ENCODE assay signal across 24 mouse cellular contexts in genomic region chr15:92752578-92752977, GRCm38 (mm10).
A peak's percentile ranks its signal among the peaks of the same experiment; 100 is the strongest.
DNase-seq lines count a peak whose midpoint lies in the region; ATAC-seq lines count a peak whose summit lies in the region.
"Had no signal": no experiment of that assay in that cellular context is flagged by ENCODE, and none has a peak within 500 bp of the region (broad histone marks: within the 10 kb centered on the region; RNA-seq: fewer than 3 reads in every experiment).

No protein-coding gene starts in this region.

- DNase-seq in hindbrain, embryonic 11.5 days (ENCODE audit: low spot score) = no peak
- no peak for DNase-seq in hindbrain, embryonic 10.5 days (ENCODE audit: low spot score)
- no peak for DNase-seq in midbrain, embryonic 10.5 days (ENCODE audit: low spot score)
- no peak for DNase-seq in kidney, postnatal 4 days
- DNase-seq: adrenal gland, postnatal 25 days; cerebellum, adult 9-10 months; gastrocnemius, adult 2 months; heart, postnatal 36 days; kidney, adult 8-10 months; kidney, postnatal 10 days; layer of hippocampus, postnatal 36 days; left cerebral cortex, postnatal 4 days; lung, postnatal 10 days; right cerebral cortex, adult 18-20 months; thymus, adult 18-20 months; thymus, postnatal 36 days had no signal

- no peak overlapping the region for H3K9ac ChIP-seq in hindbrain, embryonic 11.5 days (ENCODE audit: low read depth, low read length)
- H3K9ac ChIP-seq in midbrain, embryonic 13.5 days (replicated peaks) = no peak overlapping the region
- H3K9ac ChIP-seq in hindbrain, embryonic 15.5 days = no peak overlapping the region
- no peak overlapping the region for H3K9ac ChIP-seq in neural tube, embryonic 14.5 days (replicated peaks; ENCODE audit: low read depth, low read length)
- H3K9ac ChIP-seq: heart, embryonic 15.5 days; limb, embryonic 15.5 days; liver, embryonic 14.5 days; neural tube, embryonic 12.5 days had no signal

- no peaks in the 10 kb centered on the region for H3K9me3 ChIP-seq in hindbrain, embryonic 11.5 days (ENCODE audit: control insufficient read depth, low read length)
- H3K9me3 ChIP-seq in hindbrain, embryonic 10.5 days = no peaks in the 10 kb centered on the region
- H3K9me3 ChIP-seq in midbrain, embryonic 13.5 days = no peaks in the 10 kb centered on the region
- no peaks in the 10 kb centered on the region for H3K9me3 ChIP-seq in midbrain, embryonic 10.5 days (replicated peaks)
- no peaks in the 10 kb centered on the region for H3K9me3 ChIP-seq in hindbrain, embryonic 15.5 days
- H3K9me3 ChIP-seq in neural tube, embryonic 14.5 days (ENCODE audit: control insufficient read depth, low read length) = no peaks in the 10 kb centered on the region
- H3K9me3 ChIP-seq: heart, embryonic 15.5 days; limb, embryonic 15.5 days; neural tube, embryonic 12.5 days had no signal

- H3K36me3 ChIP-seq in hindbrain, embryonic 11.5 days (ENCODE audit: control insufficient read depth, insufficient read depth, low read length) = no peaks in the 10 kb centered on the region
- H3K36me3 ChIP-seq in hindbrain, embryonic 10.5 days = no peaks in the 10 kb centered on the region
- no peaks in the 10 kb centered on the region for H3K36me3 ChIP-seq in midbrain, embryonic 13.5 days
- no peaks in the 10 kb centered on the region for H3K36me3 ChIP-seq in midbrain, embryonic 10.5 days
- H3K36me3 ChIP-seq in hindbrain, embryonic 15.5 days = no peaks in the 10 kb centered on the region
- no peaks in the 10 kb centered on the region for H3K36me3 ChIP-seq in neural tube, embryonic 14.5 days (ENCODE audit: control insufficient read depth, insufficient read depth, low read length)
- H3K36me3 ChIP-seq: heart, embryonic 15.5 days; limb, embryonic 15.5 days; neural tube, embryonic 12.5 days had no signal

- H3K4me1 ChIP-seq in hindbrain, embryonic 11.5 days (replicated peaks; ENCODE audit: control insufficient read depth, insufficient read depth, low read length) = no peaks in the 10 kb centered on the region
- H3K4me1 ChIP-seq in hindbrain, embryonic 10.5 days (replicated peaks) = no peaks in the 10 kb centered on the region
- H3K4me1 ChIP-seq in midbrain, embryonic 13.5 days (replicated peaks) = peaks cover 7% of the 10 kb centered on the region; the same call in 1 of the 2 replicates
- peaks cover 15% of the 10 kb centered on the region for H3K4me1 ChIP-seq in midbrain, embryonic 10.5 days
- peaks cover 15% of the 10 kb centered on the region for H3K4me1 ChIP-seq in hindbrain, embryonic 15.5 days (replicated peaks)
- H3K4me1 ChIP-seq in neural tube, embryonic 14.5 days (ENCODE audit: control insufficient read depth, insufficient read depth, low read length) = no peaks in the 10 kb centered on the region
- H3K4me1 ChIP-seq: heart, embryonic 15.5 days; limb, embryonic 15.5 days; neural tube, embryonic 12.5 days had no signal

- no peak overlapping the region for H3K4me2 ChIP-seq in hindbrain, embryonic 11.5 days (replicated peaks; ENCODE audit: low read depth, low read length)
- no peak overlapping the region for H3K4me2 ChIP-seq in midbrain, embryonic 13.5 days (replicated peaks)
- H3K4me2 ChIP-seq in hindbrain, embryonic 15.5 days = peak overlapping the region; percentile 48
- peak overlapping the region; percentile 31; the same call in 1 of the 2 replicates for H3K4me2 ChIP-seq in neural tube, embryonic 14.5 days (ENCODE audit: low read depth, low read length)
- H3K4me2 ChIP-seq: heart, embryonic 15.5 days; limb, embryonic 15.5 days had no signal

- 89% methylated on average over 13 of the region's 13 CpGs for whole genome bisulfite sequencing in hindbrain, embryonic 11.5 days
- WGBS in hindbrain, embryonic 10.5 days = 93% methylated on average over 13 of the region's 13 CpGs
- 93% methylated on average over 13 of the region's 13 CpGs for WGBS in midbrain, embryonic 13.5 days
- WGBS in midbrain, embryonic 10.5 days = 95% methylated on average over 13 of the region's 13 CpGs
- WGBS in hindbrain, embryonic 15.5 days = 74% methylated on average over 13 of the region's 13 CpGs
- 78% methylated on average over 13 of the region's 13 CpGs for WGBS in neural tube, embryonic 14.5 days

- H3K4me3 ChIP-seq in hindbrain, embryonic 11.5 days (ENCODE audit: low read depth, low read length) = no peak overlapping the region
- no peak overlapping the region for H3K4me3 ChIP-seq in hindbrain, embryonic 10.5 days
- no peak overlapping the region for H3K4me3 ChIP-seq in midbrain, embryonic 13.5 days (replicated peaks)
- no peak overlapping the region for H3K4me3 ChIP-seq in midbrain, embryonic 10.5 days
- peak overlapping the region; percentile 18; the same call in 1 of the 2 replicates for H3K4me3 ChIP-seq in hindbrain, embryonic 15.5 days
- no peak overlapping the region for H3K4me3 ChIP-seq in neural tube, embryonic 14.5 days (ENCODE audit: low read depth, low read length)
- H3K4me3 ChIP-seq: gastrocnemius, adult 2 months; heart, embryonic 15.5 days; limb, embryonic 15.5 days; neural tube, embryonic 12.5 days had no signal

- no peaks in the 10 kb centered on the region for H3K27me3 ChIP-seq in hindbrain, embryonic 11.5 days (ENCODE audit: control insufficient read depth, insufficient read depth, low read length)
- H3K27me3 ChIP-seq in hindbrain, embryonic 10.5 days (ENCODE audit: insufficient read depth, poor library complexity, severe bottlenecking) = no peaks in the 10 kb centered on the region
- no peaks in the 10 kb centered on the region for H3K27me3 ChIP-seq in midbrain, embryonic 13.5 days
- no peaks in the 10 kb centered on the region for H3K27me3 ChIP-seq in midbrain, embryonic 10.5 days (ENCODE audit: low read depth, poor library complexity, severe bottlenecking)
- no peaks in the 10 kb centered on the region for H3K27me3 ChIP-seq in hindbrain, embryonic 15.5 days
- no peaks in the 10 kb centered on the region for H3K27me3 ChIP-seq in neural tube, embryonic 14.5 days (ENCODE audit: control insufficient read depth, insufficient read depth, low read length)
- H3K27me3 ChIP-seq: heart, embryonic 15.5 days; limb, embryonic 15.5 days; neural tube, embryonic 12.5 days had no signal

- 0 out of 2 replicates have a peak, but pooled peaks have one; percentile 33 for ATAC-seq in hindbrain, embryonic 11.5 days (ENCODE audit: low FRiP score)
- ATAC-seq in midbrain, embryonic 13.5 days = no peak
- ATAC-seq in hindbrain, embryonic 15.5 days (ENCODE audit: low FRiP score, low read depth) = no peak; the same call in 1 of the 2 replicates
- ATAC-seq in neural tube, embryonic 14.5 days (ENCODE audit: low read depth) = no peak
- ATAC-seq in monocyte, adult 5-6 weeks (replicated peaks; ENCODE audit: insufficient number of reproducible peaks, low FRiP score, low TSS enrichment, poor library complexity, severe bottlenecking) = no peak

- 0 out of 2 replicates have a peak overlapping the region, but pooled peaks have one; percentile 25 for H3K27ac ChIP-seq in hindbrain, embryonic 11.5 days (ENCODE audit: low read depth, low read length)
- H3K27ac ChIP-seq in hindbrain, embryonic 10.5 days = no peak overlapping the region
- peak overlapping the region; percentile 12; the same call in 1 of the 2 replicates for H3K27ac ChIP-seq in midbrain, embryonic 13.5 days
- H3K27ac ChIP-seq in midbrain, embryonic 10.5 days (replicated peaks) = no peak overlapping the region
- H3K27ac ChIP-seq in hindbrain, embryonic 15.5 days (replicated peaks) = peak overlapping the region; percentile 72
- 0 out of 2 replicates have a peak overlapping the region, but pooled peaks have one; percentile 18 for H3K27ac ChIP-seq in neural tube, embryonic 14.5 days (ENCODE audit: low read depth, low read length)
- H3K27ac ChIP-seq: gastrocnemius, adult 2 months; heart, embryonic 15.5 days; limb, embryonic 15.5 days; liver, embryonic 14.5 days; neural tube, embryonic 12.5 days had no signal

Comparison
In these comparisons a context has a peak if more than half of its experiments do, and no peak if none do; other contexts are left out.
1. H3K27ac ChIP-seq: peak in hindbrain, embryonic 11.5 days (single experiment), midbrain, embryonic 13.5 days (single experiment), hindbrain, embryonic 15.5 days (single experiment) and neural tube, embryonic 14.5 days (single experiment); none in hindbrain, embryonic 10.5 days (single experiment) and midbrain, embryonic 10.5 days (single experiment).
2. H3K4me2 ChIP-seq: peak in hindbrain, embryonic 15.5 days (single experiment) and neural tube, embryonic 14.5 days (single experiment); none in hindbrain, embryonic 11.5 days (single experiment) and midbrain, embryonic 13.5 days (single experiment).